Mouse (Mus musculus): ENCODE measurements around the gene Gm20721.

GRCm38 (mm10) chr2:174312661-174313060 lies 33.9 kb downstream of the Gm20721 start:
- TF ChIP-seq GATA1 (IDR thresholded peaks at IDR 0.05; ENCODE audit: low read length) (no peak), TAL1 (IDR thresholded peaks at IDR 0.05; ENCODE audit: low read length) (no peak)
